Mouse (Mus musculus): Measurements from ENCODE around the gene Slc35f1.

Slc35f1 gene

DNA sequence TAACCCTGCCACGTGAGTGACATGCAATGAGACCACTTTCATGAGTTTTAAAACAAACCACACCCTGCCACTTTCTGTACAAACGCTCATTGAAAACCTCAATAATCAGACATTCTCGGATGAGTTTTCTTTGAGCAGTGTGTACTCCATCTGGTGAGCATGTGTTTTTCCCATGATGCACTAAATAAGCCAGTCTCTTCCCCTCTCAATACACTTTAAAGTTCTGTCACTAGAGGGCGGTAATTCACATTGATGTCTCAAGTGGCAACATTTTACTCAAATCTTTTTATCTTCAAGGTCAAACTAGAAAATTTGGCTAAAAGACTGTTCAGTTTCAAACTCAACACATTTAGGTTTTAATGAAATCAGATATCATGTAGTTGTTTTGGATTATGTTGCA, 68.3 kb downstream of the Slc35f1 start:
- POLR2A ChIA-PET = no interaction called here

DNA sequence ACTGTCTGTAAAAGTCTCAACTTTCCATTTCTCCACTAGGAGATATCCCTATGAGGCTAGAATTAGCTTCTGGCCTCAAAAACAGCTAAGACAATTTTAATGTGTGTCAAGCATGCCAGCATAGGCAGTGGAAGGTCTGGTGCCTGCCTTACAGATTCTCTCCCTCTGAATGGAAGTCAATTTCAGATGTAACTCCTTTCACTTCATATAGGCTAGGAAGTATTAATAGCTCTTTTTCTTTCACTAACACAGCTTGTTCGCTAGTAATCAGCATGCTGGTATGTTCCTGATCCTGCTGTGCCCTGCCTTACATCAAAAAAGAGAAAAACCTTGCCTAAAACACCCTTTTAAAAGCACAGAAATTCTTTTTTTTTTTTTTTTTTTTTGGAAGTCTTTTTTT, 70.2 kb downstream of the Slc35f1 start:
- POLR2A ChIA-PET = interaction anchor here in 2 of 4 experiments (0.6 kb wide), 2 partner anchors 478 to 844 kb away, joined by 3 to 8 read pairs; no protein-coding TSS in a partner anchor
- CTCF ChIA-PET = interaction anchor here in 2 of 4 experiments (0.5 to 0.6 kb wide), 3 partner anchors 8 to 342 kb away, joined by 3 read pairs; no protein-coding TSS in a partner anchor

More for the DNA sequence above, 68.3 kb downstream of the Slc35f1 start:
- CTCF ChIA-PET = no interaction called here

DNA sequence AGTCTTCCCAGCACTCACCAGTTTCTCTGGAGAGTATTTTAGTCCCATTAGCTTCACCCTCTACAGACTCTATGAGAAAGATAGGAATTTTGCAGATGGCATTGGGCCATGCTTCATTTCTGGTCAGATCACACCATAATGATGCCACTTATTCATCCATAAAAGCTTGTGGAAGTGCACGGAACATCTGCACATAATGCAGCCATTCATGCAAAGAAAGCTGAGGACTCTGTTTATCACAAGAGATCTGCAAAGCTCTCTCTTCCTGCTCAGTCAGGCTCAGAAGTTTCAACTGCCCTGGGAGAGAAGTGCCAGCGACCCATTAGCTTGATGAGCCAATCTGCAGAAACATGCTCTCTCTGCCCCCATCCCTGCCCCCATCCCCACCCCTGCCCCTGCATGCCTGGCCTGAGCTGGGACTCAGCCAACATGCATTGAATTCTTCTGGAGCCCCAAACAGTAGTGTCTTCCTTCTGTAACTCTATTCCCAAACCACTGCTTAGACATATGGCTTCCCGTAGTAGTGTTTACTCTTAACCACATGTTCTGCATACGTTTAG, 89.7 kb downstream of the Slc35f1 start:
- ChIA-PET POLR2A (no interaction called here), CTCF (interaction anchor here in 1 of 4 experiments (0.6 kb wide), 1 partner anchor 1077 kb away, joined by 3 read pairs; no protein-coding TSS in a partner anchor)

DNA sequence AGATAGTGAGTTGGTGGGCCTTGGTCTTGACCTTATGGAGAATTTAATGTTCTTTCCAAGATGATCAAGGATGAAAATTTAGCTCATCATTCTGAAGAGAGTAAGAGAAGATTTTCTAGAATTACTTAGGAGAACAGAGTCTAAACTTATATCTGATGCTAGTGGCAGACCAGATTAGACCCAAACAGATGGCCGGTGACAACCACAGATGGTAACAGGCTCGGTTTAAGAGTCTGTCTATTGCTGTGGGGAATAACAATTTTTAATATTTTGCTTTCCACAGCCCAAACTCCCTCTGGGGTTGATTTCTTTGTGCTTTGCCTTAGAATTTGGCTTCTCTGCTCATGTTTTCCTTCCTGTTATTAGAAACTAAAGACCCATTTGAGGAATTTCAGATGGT, 96.7 kb downstream of the Slc35f1 start:
- ChIA-PET CTCF (no interaction called here), POLR2A (no interaction called here)

DNA sequence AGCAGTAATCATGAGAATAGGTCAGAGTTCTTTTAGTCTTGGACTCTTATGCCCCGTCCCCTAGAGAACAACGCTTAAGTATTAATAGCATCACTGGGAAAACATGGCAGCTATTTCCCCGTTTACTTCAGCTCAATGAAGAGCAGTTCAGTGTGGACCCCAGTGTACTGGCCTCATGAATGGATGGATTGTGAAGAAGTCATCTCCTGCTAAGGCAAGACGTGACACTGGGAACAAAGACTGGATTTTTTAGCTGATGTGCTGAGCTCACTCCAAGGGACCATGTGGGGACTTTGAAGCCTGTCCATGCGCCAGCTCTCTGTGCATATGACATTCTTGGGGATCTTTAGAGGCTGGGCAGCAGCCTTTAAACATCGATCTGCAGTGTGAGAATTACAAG, 101.2 kb downstream of the Slc35f1 start:
- CTCF ChIA-PET = interaction anchor here in 2 of 4 experiments (0.6 to 0.8 kb wide), 2 partner anchors 546 to 555 kb away, joined by 3 to 7 read pairs; no protein-coding TSS in a partner anchor
- POLR2A ChIA-PET = interaction anchor here in 1 of 4 experiments (0.7 kb wide), 1 partner anchor 16 kb away, joined by 6 read pairs; no protein-coding TSS in a partner anchor

DNA sequence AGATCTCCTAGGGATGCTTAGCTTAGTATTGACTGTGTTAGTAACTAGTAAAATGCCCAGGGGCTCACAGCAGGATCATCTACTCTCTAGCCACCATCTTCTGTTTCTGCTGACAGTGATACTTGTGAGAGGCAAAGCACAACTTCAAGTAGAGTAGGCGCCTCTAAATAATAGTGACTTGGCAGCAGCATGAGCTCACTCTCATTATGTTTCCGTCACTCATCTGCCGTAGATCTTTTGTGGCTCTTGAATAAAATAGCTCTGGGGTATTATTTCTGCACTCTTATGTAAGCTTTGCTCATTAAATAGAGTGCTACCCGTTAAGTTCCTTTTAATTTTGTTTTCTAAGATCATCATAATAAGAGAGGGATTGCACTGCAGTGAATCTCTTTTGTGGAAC, 107.1 kb downstream of the Slc35f1 start:
- ChIA-PET CTCF (no interaction called here), POLR2A (no interaction called here)

DNA sequence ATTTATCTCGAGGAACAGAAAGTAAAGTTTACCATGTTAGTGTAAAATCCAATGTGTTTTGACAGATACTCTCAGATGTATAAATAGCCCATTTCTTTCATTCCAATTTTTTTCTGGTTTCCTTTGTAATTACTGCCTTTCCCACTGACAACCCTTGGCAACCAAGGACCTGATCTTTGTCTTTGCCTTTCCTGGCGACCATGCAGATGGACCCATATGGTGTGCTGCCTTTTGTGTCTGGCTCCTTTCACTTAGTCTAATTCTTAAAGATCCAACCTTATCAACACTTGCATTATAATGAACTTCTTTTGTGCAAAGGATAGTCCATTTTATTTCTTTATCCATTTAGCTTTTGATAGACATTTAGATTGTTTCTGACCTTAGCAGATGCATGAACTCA, 117.5 kb downstream of the Slc35f1 start:
- ChIA-PET POLR2A (interaction anchor here in 1 of 4 experiments (0.5 kb wide), 1 partner anchor 16 kb away, joined by 6 read pairs; no protein-coding TSS in a partner anchor), CTCF (no interaction called here)

DNA sequence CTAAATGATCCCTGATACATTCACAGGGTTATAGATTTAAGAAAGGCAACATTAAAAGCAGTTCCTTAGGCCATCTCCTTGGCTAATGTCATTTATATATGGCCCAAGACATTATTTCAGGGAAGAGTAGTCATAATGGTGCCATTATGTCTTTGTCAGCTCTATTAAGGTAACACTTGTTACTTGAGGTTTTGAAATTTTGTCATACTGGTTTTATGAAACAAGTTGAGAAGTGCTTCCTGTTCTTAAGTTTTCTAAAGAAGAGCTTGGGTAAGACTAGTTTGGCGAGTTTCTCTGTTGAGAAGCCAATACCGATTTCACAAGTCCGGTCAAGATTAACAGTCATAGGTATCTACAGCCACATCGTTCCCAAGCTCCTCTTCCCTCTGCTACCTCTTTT, 122.5 kb downstream of the Slc35f1 start:
- ChIA-PET CTCF (no interaction called here), POLR2A (no interaction called here)

DNA sequence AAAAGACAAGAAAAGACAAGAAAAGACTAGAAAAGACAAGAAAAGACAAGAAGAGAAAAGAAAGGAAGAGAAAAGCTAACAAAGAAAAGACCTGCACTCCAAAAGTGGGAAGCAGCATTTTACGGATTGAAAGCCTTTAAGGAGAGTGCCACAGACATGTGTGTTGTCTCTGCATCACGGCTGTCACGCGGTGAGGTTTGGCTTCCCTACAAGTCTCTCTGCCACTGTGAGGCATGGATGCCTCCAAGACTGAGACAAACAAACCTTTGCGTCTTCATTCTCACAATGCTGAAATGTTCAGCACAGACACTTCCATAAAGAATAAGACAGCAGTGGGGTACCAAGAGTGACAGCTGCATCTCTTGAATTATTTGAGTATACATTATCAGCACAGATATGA, 124.0 kb downstream of the Slc35f1 start:
- ChIA-PET CTCF (no interaction called here), POLR2A (no interaction called here)

DNA sequence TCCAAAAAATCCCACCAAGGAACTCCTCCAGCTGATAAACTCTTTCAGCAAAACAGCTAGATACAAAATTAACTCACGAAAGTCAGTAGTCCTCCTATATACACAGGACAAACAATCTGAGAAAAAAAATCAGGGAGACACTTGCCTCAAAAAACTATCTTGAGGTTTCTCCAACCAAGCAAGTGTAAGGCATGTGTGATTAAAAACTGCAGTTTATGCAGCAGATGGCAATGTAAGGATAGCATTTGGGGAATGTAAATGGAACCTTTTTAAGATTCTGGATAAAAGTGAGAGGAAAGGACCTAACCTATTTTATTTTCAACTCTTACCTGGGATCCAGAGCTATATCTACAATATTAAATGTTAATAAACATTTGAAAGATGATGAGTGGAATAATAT, 129.3 kb downstream of the Slc35f1 start:
- ChIA-PET POLR2A (no interaction called here), CTCF (no interaction called here)

DNA sequence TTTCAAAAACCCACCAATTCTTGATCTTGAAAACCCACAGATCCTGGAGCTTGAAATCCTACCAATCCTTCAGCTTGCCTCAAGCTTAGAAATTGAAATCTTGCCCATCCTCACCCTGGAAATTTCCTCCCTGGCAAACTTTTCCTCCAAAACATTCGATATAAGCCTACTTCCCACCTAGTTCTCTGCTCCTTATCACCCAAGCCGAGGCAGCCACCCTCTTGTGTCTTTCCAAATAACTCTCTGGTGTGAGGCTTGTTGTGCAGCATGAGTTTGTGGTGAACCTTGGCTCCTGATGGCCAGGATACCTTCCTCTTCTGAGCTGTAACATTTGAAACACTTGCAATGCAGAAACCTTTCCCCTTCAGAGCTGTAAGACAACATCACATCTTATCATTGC, 132.6 kb downstream of the Slc35f1 start:
- CTCF ChIA-PET = interaction anchor here in 1 of 4 experiments (0.6 kb wide), 1 partner anchor 40 kb away, joined by 3 read pairs; no protein-coding TSS in a partner anchor
- POLR2A ChIA-PET = no interaction called here

DNA sequence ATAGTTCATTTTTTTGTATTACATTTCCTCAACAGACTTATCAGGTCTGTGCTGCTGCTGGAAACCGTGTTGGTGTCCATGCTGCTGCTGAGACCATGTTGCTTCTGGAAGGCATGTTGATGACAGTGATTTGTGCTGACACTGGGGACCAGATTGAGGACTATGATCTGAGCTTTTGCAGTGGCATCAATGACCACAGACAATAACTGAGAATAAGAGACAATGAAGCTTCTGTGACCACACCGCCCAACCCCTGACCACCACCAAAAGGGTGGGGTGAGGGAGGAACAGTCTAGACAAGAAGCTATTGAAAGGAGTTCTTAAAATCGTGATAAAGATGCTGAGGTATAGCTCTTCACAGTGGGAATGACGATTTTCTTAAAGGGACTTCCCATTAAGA, 135.4 kb downstream of the Slc35f1 start:
- CTCF ChIA-PET = interaction anchor here in 1 of 4 experiments (0.6 kb wide), 1 partner anchor 104 kb away, joined by 4 read pairs; no protein-coding TSS in a partner anchor
- POLR2A ChIA-PET = no interaction called here

DNA sequence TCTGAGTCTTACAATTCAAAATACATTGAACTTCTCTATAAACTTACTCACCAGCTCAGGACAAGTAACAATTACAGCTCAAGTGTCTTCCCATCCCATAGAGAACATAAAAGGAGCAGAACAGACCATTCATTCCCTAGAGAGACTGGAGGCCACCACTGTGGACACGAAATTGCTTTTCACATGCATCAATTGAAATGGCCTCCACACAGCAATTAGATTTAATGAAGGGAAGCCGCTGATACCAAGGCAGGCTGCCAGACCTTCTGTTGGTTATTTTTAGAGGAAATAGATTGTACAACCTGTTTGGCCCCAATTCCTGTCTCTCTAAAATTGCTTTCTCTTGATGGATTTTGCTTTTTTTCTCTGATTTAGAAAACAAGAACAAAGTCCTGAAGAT, 150.5 kb downstream of the Slc35f1 start:
- POLR2A ChIA-PET = no interaction called here

DNA sequence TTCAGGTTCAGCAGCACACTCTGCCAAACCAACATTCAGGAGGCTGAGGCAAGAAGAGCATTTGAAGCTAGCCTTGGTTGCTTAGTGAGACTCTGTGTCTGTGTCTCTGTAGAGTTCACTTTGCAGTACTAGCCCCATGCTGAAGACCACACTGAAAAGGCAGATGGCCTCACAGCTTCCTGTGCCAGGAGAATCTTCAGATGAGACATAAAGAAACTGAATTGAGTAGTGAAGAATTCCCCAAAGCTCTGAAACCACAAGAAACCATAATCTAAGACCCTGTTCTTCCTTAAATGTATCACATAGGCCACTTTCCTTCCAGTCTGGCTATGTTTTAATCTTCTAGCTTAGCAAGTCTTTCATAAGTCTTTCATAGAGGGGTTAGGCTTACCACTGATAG, 161.7 kb downstream of the Slc35f1 start:
- ChIA-PET POLR2A (no interaction called here), CTCF (no interaction called here)

More for the DNA sequence above, 150.5 kb downstream of the Slc35f1 start:
- CTCF ChIA-PET = no interaction called here

DNA sequence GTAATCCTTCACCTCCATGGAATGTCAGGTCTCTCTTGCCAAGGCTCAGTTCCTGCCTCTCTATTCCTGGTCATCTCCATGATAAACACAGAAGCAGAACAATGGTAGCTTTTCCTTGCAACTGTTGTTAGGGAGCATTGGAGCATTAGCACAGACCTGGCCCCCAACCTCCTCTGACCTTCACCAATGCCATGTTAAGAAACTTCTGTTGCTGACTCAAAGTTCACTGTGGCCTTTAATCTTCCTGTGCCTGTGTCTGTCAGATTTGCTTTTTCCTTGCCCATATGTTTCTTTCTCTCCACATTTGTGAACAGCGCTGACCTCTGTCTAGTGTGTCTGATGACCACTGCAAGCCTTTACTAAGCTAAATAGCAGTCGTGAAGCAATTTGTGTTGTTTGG, 170.5 kb downstream of the Slc35f1 start:
- ChIA-PET POLR2A (no interaction called here), CTCF (no interaction called here)

DNA sequence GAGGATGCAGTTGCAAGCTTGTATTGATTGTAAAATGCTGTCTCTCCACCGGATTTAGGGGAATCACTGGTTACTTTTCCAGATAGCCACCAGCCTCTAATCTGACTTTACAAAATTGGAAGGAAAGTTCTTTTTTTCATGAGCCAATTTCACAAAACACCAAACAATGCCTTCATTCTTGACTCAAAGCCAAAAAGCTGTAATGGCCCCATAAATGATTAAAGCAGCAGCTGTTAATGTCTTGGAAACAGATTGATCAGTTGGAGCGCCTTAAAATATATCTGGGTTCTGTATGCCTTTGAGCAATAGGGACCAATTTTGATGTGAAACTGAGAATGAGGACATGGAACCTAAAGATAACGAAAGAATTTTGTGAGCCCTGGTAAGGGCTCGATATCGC, 174.6 kb downstream of the Slc35f1 start:
- ChIA-PET POLR2A (no interaction called here), CTCF (no interaction called here)

DNA sequence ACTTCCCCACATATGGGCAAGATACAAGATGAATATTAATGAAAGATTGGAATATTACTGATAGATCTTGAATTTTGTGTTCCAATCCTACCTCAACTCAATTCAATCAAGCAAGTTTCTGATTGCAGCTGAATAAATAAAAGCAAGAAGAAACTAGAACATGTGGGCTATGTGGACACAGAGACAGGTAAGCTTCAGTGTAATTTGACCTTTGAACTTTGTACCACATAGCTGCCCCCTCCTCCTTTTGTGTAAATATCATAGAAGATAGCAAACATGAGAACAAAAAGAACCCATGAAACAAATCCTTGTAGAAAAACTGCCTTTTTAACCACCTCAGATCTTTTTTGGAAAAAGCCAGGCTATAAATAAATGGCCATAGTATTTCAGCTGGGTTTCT, 180.8 kb downstream of the Slc35f1 start:
- ChIA-PET POLR2A (no interaction called here), CTCF (no interaction called here)

DNA sequence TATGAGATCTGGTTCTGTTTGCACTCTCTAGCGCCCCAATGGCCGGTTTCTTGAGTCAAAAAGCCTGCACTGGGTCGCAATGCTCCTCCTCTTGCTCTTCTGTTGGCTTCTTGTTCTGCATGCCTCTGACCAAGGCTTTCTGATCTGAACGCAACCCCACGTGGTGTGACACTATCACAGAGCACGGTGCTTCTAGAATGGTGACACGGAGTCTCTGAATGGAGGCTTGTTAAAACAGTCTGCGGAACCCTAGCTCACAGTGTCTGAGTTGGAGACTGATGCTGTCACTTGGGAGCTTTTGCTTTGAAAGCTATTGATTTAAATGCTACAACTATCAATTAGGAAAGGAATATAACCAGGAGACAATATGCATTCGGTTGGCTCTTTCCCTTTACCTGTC, 183.8 kb downstream of the Slc35f1 start:
- CTCF ChIA-PET = no interaction called here
- POLR2A ChIA-PET = interaction anchor here in 1 of 4 experiments (0.6 kb wide), 1 partner anchor 8 kb away, joined by 10 read pairs; no protein-coding TSS in a partner anchor

DNA sequence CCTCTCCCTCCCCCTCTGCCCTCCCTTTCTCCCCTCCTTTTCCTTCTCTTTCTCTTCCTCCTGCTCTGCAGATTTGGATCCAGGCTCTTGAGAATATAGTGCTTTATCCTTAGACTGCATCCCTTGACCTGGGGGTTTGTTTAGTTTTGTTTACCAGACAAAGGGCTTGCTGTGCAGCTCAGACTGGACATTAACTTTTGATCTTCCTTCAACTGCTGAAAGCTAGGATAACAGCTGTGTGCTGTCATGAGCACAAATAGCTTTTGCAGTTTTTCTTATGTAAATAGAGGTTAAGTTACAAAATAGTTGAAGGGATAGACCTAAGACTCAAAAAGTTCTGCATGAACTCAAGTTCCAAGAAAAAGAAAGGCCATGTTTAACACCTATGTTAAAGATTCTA, 184.4 kb downstream of the Slc35f1 start:
- ChIA-PET CTCF (no interaction called here), POLR2A (interaction anchor here in 1 of 4 experiments (0.6 kb wide), 1 partner anchor 9 kb away, joined by 10 read pairs; no protein-coding TSS in a partner anchor)

DNA sequence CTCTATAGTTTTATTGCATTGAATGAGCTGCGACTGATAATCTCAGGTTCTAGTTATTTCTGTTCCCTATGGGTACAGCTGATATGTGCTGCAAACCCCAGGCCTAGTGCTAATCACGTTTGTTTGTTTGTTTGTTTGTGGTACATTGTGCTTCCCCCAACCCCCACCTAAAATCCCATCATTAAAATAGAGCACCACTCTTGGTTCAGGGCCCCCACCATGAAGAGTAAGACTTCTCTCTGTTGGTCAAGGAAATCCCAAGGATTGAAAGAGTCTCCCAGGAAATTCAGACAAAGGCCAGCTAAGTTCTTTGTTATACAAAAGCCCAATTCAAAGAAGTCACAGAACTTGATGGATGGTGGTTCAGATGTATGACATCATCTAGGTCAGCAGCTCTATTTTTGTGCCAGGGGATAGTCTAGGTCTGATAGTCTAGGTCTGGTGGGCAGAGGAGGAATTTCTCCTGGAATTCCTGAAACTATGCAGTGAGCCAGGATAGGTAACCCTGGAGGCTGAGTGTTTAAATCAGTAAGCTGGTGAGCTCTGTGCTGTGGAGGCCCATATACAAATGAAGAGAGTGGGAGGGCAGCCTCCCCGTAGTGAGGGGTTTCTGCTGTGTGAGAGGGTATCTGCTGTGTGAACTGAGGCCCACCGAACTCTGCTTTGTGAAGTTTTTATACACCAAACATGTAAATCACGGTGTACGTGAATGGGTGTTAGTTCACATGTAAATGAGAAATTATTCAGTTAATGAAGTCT, 187.1 kb downstream of the Slc35f1 start:
- ChIA-PET POLR2A (interaction anchor here in 2 of 4 experiments (0.6 kb wide), 2 partner anchors 559 to 639 kb away, joined by 3 to 8 read pairs; no protein-coding TSS in a partner anchor), CTCF (no interaction called here)
